ENCODE assay signal across 47 mouse cellular contexts in genomic region chr5:89466275-89466674, GRCm38 (mm10). TPM values are rescaled to one million over a fixed set of nuclear protein-coding genes. Genes with fewer than 3 reads are reported as not detected.
"Had no signal": no experiment of that assay in that cellular context is flagged by ENCODE, and none has a peak within 500 bp of the region (broad histone marks: within the 10 kb centered on the region; RNA-seq: fewer than 3 reads in every experiment).

No protein-coding gene starts in this region.

- H3K27ac ChIP-seq: heart, adult 2 months; heart, embryonic 10.5 days; heart, embryonic 13.5 days; heart, embryonic 15.5 days; hindbrain, embryonic 10.5 days; hindbrain, embryonic 12.5 days; hindbrain, embryonic 13.5 days; hindbrain, embryonic 14.5 days; hindbrain, embryonic 15.5 days; hindbrain, postnatal 0 days; intestine, embryonic 15.5 days; kidney, embryonic 15.5 days; kidney, postnatal 0 days; layer of hippocampus, adult 2 months had no signal

- DNase-seq: heart, adult 18-20 months; heart, adult 2 months; heart, postnatal 10 days; heart, postnatal 14 days; heart, postnatal 36 days; heart, postnatal 4 days; kidney, adult 11 months; kidney, adult 18-20 months; kidney, adult 2 months; kidney, adult 8-10 months; kidney, adult 9 months; kidney, postnatal 10 days; kidney, postnatal 14 days; kidney, postnatal 25 days; kidney, postnatal 36 days; kidney, postnatal 4 days; layer of hippocampus, adult 9-11 months; layer of hippocampus, postnatal 36 days had no signal

- H3K4me2 ChIP-seq: heart, embryonic 11.5 days; heart, embryonic 12.5 days; heart, embryonic 13.5 days; heart, embryonic 15.5 days; hindbrain, embryonic 12.5 days; hindbrain, embryonic 13.5 days; hindbrain, embryonic 14.5 days; hindbrain, embryonic 15.5 days; intestine, embryonic 15.5 days; kidney, embryonic 15.5 days had no signal

- H3K27me3 ChIP-seq: heart, embryonic 12.5 days; heart, embryonic 13.5 days; heart, embryonic 15.5 days; hindbrain, embryonic 12.5 days; hindbrain, embryonic 13.5 days; hindbrain, embryonic 15.5 days; intestine, embryonic 15.5 days; kidney, embryonic 15.5 days had no signal

- H3K4me3 ChIP-seq: heart, adult 2 months; heart, embryonic 10.5 days; heart, embryonic 12.5 days; heart, embryonic 13.5 days; heart, embryonic 15.5 days; hindbrain, embryonic 10.5 days; hindbrain, embryonic 12.5 days; hindbrain, embryonic 13.5 days; hindbrain, embryonic 15.5 days; intestine, embryonic 15.5 days; kidney, embryonic 15.5 days; layer of hippocampus, adult 2 months had no signal

- H3K36me3 ChIP-seq: heart, embryonic 10.5 days; heart, embryonic 12.5 days; heart, embryonic 13.5 days; heart, embryonic 15.5 days; hindbrain, embryonic 10.5 days; hindbrain, embryonic 12.5 days; hindbrain, embryonic 13.5 days; hindbrain, embryonic 15.5 days; intestine, embryonic 15.5 days; kidney, embryonic 15.5 days had no signal

- H3K9ac ChIP-seq: heart, embryonic 12.5 days; heart, embryonic 13.5 days; heart, embryonic 15.5 days; hindbrain, embryonic 12.5 days; hindbrain, embryonic 13.5 days; hindbrain, embryonic 14.5 days; hindbrain, embryonic 15.5 days; intestine, embryonic 15.5 days; kidney, embryonic 15.5 days had no signal

- H3K4me1 ChIP-seq: heart, embryonic 10.5 days; heart, embryonic 15.5 days; hindbrain, embryonic 10.5 days; hindbrain, embryonic 12.5 days; hindbrain, embryonic 13.5 days; hindbrain, embryonic 15.5 days; intestine, embryonic 15.5 days; kidney, embryonic 15.5 days had no signal

- ATAC-seq: hindbrain, embryonic 16.5 days; hindbrain, postnatal 0 days; inflammation-experienced regulatory T-cells, adult 6 months had no signal

- H3K9me3 ChIP-seq: heart, embryonic 10.5 days; heart, embryonic 12.5 days; heart, embryonic 13.5 days; heart, embryonic 15.5 days; hindbrain, embryonic 10.5 days; hindbrain, embryonic 12.5 days; hindbrain, embryonic 13.5 days; hindbrain, embryonic 15.5 days; intestine, embryonic 15.5 days; kidney, embryonic 15.5 days had no signal

RNA-seq across cellular contexts. Expression of gene Gc, which starts 8.6 kb away (rescaled TPM):
- total RNA-seq: heart, adult 18-20 months; heart, adult 2 months; heart, adult 8-10 months; heart, postnatal 10 days; heart, postnatal 14 days; heart, postnatal 25 days; heart, postnatal 36 days; heart, postnatal 4 days; hematopoietic stem cell, adult 5-6 weeks; layer of hippocampus, adult 18-20 months; layer of hippocampus, adult 2 months; layer of hippocampus, adult 8-10 months; layer of hippocampus, postnatal 10 days; layer of hippocampus, postnatal 14 days; layer of hippocampus, postnatal 25 days; layer of hippocampus, postnatal 36 days had no signal
- polyA plus RNA-seq: heart, embryonic 14.5 days; heart, postnatal 0 days; hindbrain, embryonic 10.5 days; hindbrain, embryonic 11.5 days; hindbrain, embryonic 12.5 days; hindbrain, embryonic 13.5 days; hindbrain, embryonic 14.5 days; large intestine, adult 2 months had no signal
